Mouse (Mus musculus) B cell, adult 2 months (primary cell): ENCODE measurements around the gene Pls1.

ENCODE experiments used
- DNase-seq, 2 experiments: peaks; one replicate each; pipeline ENCODE4 v3.0.0; 2022

Pls1 gene

DNA sequence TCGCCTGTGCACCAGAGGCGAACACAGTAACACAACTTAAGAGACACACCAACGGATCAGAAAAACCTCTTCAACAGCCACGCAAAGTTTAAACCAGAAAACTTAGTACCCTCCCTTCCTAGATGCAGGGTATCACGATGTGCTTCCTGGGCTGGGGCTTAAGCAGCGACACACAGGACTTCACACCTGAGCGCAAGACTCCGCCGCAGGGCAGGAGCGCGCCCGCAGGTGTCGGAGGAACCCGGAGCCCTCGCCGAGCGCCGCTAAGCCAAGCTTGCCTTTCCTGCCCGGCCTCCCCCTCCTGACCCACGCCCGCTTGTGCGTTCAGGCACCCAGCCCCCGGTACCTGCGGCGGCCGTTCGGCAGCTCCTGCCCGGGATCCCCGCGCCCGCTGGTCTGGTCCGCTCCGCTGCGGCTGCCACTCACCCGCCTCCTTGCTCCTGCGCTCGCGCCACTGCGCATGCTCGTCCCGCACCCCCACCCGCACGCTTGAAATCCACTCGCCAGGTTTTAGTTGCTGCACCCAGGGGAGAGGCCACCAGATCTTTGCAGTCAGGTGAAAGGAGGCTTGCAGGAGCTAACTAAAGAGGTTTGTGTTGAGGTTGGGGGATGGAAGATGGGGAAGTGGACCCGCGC is at the start of gene Pls1:
Gene Pls1, minus strand, starts transcription at position 487 of the 636 bp plus-strand sequence.
- peak; percentile 88 to 90 for DNase-seq

DNA sequence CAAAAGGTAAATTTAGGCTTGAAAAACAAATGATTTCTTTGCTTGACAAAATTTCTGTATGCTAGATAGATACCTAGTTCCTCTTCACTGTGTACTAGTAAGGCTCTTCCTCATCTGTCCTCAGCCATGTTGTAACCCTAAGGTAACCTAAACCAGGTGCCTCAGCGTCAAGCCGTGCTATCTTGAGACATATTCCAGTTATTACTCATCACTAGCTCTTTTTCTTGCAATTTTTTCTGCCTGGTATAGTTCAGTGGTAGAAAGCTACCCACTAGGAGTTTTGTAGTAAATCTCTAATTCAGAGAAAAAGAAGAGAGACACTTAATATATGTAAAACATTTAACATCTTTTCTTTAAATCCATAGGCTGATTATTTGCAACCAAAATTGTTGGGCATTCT is 37.6 kb upstream of the Pls1 start:
- DNase-seq = no peak

- DNase-seq = no peak
Observed at GRCm38 (mm10) chr9:95878246-95878645, 33.1 kb upstream of the Pls1 start.

DNA sequence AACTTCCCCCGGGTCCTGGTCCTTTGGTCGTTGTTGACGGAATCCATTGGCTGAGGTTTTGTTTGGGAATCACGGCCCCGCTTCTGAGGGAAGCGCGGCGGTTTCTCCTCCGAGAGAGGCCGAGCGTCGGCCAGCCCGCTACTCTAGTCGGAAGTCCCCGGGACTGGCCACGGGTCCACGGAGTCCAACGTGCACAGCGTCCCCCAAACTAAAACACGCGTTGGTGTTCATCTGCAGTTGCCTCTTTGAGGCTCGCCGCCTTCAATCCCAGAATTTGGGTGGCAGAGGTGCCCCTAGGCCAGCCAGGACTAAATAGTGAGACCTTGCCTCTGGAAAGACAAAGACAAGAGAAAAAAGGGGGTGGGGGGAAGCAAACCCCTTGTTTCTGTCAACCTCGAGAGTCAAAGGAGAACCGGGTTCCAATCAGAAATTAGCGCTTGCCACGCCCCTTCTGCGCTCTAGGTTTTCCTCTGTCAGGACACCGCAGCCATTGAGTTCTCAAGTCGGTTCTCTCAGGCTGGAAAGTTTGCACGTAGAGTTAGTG is 13.0 kb upstream of the Pls1 start:
- peak; percentile 54 to 55 for DNase-seq

DNA sequence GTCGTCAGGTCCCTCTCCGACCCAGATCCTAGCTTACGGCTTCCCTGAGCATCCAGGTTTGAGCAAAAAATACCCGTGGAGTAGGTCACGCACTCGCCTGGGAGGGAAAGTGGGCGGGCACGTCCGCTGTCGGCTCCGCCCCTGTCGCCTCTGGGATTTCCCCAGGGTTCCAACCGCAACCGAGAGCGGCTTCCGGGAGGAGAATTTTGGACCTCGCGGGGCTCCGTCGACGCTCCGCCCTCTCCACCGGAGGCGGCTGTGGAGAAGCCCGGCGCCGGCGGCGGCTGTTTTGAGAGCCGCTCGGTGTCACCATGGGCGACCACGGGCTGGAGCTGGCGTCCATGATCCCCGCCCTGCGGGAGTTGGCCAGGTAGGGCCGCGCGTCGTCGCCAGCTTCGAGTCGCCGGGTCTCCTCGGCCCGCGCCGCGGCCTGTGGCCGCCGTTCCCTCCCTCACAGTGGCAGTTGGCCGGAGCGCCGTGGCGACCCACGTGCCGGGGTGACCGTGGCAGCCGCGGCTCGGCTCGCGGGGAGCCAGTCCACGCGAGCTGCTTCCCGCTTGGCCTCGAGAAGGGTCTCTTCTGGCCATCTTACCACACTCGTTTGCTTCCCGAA is 12.4 kb upstream of the Pls1 start, which contains the start of gene Atr:
Gene Atr, plus strand, starts transcription at position 184 of the 613 bp plus-strand sequence.
- peak; percentile 95 to 96 for DNase-seq

GRCm38 (mm10) chr9:95856004-95856403 is 10.9 kb upstream of the Pls1 start:
- DNase-seq = no peak

- no peak for DNase-seq
Observed at GRCm38 (mm10) chr9:95854891-95855290, 9.8 kb upstream of the Pls1 start.

DNA sequence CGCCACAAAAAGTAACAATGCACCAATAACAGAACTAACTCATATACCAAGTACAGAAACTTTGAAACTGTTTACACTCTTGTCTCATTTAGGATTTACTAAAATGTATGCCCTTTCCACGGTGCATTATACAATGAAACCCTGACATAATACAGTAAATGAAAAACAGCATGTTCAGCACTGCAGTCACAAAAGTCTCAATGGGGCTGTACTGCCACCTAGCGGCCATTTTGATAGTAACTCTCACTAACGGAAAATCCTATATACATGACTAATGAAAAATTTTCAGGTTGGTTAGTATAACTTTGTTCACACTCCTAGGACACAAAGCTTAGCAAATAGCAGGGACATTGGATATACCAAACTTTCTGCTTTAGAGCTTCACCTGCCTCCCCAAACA is 7.8 kb upstream of the Pls1 start:
- peak; percentile 86 to 88 for DNase-seq

DNA sequence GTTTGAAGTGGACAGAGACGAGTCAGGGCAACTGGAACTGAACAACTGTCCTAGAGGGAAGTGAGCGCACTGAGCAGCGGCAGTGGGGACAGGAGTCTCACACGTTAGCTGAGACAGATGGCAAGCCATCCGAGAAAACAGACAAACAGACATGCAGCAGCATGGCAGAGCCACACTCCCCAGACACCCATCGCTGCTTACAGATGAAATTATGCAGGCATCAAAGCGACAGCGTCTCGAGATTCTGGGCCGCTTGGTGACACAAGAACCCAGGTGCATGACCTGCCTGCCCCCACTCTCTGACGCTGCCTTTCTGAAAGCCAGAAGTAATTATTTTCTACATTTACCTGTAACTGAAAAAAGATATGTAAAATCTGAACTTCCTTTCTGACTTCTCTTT is 6.6 kb upstream of the Pls1 start:
- DNase-seq = no peak

DNA sequence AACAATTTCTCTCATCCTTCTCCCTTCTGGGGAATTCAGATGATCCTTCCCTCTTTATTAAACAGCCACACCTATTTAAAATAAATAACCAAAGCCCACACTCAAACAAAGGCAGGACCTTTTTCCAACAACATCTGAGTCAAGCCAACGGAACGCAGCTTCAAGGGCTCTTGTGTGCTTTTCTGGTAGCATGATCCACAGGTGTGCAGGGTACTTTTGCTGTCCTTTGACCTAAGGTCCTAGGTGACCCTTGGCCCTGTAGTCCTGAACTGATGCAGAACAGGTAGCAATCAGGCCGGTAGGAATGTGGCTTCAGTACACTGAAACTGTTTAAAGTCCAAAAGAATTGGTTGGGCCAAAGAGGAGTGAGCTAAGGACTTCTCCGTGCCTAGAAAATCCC is 600 bp upstream of the Pls1 start:
- no peak for DNase-seq

DNA sequence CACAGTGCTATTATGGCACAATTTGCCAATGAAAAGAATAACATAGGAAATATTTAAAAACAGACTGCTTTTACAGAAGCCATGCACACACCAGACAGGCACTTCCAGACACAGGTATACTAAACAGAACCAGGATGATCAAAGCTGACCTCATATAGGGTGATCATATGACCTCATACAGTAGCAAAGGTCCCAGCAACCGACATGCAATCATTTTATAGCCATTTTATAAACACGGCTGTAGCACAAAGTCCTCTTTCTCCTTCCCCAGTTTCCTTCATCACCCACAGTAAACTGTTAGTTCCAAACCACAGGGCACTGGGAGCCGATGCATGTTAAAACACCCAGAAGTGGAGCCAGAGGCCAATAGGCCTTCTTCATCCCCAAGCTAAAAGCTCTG is 5.7 kb downstream of the Pls1 start:
- DNase-seq = no peak

GRCm38 (mm10) chr9:95835741-95836140 is 9.4 kb downstream of the Pls1 start:
- peak in 1 of 2 experiments; percentile 58 for DNase-seq

- peak; percentile 46 to 50 for DNase-seq
Observed at GRCm38 (mm10) chr9:95834799-95835198, 10.3 kb downstream of the Pls1 start.

DNA sequence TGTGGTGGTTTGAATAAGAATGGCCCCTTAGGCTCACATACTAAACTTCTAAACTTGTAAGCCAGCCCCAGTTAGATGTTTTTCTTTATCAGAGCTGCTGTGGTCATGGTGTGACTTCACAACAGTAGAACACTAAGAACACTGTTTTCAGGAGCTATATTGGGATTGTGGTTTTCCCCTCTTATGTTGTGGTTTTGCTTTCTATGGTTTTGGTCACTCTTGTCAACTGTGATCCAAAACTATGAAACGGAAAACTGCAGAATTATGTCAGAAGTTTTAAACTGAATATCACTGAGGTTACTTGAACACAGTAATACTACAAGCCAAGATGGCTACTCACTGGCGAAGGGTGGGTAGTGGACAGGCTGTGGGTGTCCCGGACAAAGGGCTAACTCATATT is 12.4 kb downstream of the Pls1 start:
- DNase-seq = no peak

GRCm38 (mm10) chr9:95827565-95827964 is 17.5 kb downstream of the Pls1 start:
- DNase-seq = no peak

- no peak for DNase-seq
Observed at GRCm38 (mm10) chr9:95822531-95822930, 22.6 kb downstream of the Pls1 start.

DNA sequence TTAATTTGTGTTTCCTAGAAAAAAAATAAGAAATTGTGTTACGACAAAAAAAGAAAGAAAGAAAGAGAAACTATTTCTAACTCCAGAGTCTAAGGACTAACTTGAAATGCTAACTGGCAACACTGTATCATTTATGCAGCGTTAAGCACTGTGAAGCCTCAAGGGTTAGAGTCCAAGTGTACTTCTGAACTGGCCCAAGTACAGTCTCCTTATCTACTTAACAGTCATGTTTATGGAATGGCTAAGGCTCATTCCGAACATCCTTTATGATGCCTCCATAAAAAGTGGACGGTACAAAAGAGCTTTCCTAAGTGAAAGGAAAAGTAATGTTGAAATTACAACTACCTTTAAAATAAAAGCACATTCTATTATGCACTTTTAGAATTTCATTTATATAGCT is 29.4 kb downstream of the Pls1 start:
- no peak for DNase-seq

GRCm38 (mm10) chr9:95815015-95815673 is 30.0 kb downstream of the Pls1 start:
- DNase-seq = no peak

- no peak for DNase-seq
Observed at GRCm38 (mm10) chr9:95813721-95814531, 31.2 kb downstream of the Pls1 start.

- DNase-seq = no peak
Observed at GRCm38 (mm10) chr9:95811817-95812216, 33.3 kb downstream of the Pls1 start.

DNA sequence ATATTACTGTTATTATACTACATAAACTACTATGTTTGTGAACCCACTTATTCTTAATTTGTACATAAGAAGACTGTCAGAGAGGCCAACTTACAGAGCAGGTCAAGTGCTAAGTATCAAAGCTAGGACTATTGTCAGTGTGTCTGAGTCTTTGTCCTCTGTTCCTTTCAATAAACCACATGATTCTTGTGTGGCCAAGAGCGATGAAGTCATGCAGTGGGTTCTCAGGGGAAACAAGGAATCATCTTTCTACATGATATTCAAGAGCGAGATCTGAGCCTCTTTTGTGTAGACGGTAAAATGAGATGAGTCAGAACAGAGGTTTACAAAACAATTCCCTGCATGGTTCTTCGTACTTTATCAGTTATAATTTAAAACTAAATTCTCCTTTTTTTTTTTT is 35.5 kb downstream of the Pls1 start:
- DNase-seq = no peak

DNA sequence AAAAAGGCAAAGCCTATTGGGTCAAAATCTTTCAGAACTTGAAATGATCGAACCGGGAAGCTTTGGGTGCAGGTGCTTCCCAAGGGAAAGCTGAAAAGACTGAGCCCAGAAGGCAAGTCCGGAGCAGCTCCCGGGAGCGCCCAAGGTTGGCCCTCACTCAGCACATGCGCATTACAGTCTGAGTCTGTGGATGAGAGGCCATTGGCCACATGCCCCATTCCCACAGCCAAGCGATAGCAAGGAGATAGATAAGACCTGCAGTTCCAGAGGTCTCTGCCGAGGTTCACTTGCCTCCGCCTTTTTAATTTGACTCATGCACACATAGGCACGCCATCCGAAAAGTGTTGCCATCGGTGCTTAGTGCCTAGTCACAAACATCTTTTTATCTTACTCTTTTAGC is 39.7 kb downstream of the Pls1 start:
- no peak for DNase-seq

DNA sequence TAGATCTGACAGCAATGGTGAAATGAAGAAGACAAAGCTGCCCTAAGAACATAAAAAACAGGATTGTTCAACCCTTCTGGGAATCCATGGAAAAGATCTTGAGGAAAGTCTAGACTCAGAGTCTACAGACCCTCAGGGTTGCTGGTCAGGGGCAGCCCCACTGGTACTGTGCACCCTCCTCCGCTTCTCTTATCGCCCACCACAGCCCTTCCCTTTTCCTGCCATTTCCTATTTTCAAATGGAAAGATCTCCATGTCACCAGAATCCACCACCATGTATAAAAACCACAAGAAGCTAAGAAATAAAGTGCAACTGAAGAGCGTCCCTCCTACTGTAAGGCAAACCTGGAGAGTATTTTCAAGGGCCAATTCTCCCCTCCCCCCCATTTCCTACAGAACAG is 41.3 kb downstream of the Pls1 start:
- DNase-seq = no peak
